Mouse (Mus musculus): ENCODE data around the gene Megf11.

- TF ChIP-seq CTCF (IDR thresholded peaks at IDR 0.05 in 2 of 3, conservative IDR thresholded peaks at IDR 0.05 in 1 of 3; ENCODE audit: control insufficient read depth in 1 of 3, insufficient read depth in 1 of 3, low read depth in 2 of 3, low read length in 3 of 3, poor library complexity in 1 of 3, severe bottlenecking in 1 of 3) (no peak), TBP (IDR thresholded peaks at IDR 0.05; ENCODE audit: low read depth, low read length) (no peak), EP300 (IDR thresholded peaks at IDR 0.05; ENCODE audit: low read depth in 1 of 2, low read length in 2 of 2) (peak; percentile 26 to 28; a peak in 2 of 4 replicates), POLR2A (IDR thresholded peaks at IDR 0.05; ENCODE audit: control insufficient read depth in 1 of 2, insufficient read depth in 1 of 2, low read depth in 1 of 2, low read length in 2 of 2, poor library complexity in 1 of 2) (no peak), NRF1 (IDR thresholded peaks at IDR 0.05; ENCODE audit: insufficient read depth, low read depth, low read length, poor library complexity, severe bottlenecking) (no peak), GABPA (IDR thresholded peaks at IDR 0.05; ENCODE audit: low read depth, low read length) (no peak), GATA1 (IDR thresholded peaks at IDR 0.05; ENCODE audit: low read depth, low read length) (no peak), JUND (IDR thresholded peaks at IDR 0.05; ENCODE audit: low read depth, low read length) (no peak), MAZ (IDR thresholded peaks at IDR 0.05; ENCODE audit: low read depth, low read length) (no peak), BHLHE40 (IDR thresholded peaks at IDR 0.05; ENCODE audit: borderline replicate concordance, low read depth, low read length) (no peak), USF2 (IDR thresholded peaks at IDR 0.05; ENCODE audit: borderline replicate concordance in 1 of 2, insufficient read depth in 1 of 2, low read depth in 1 of 2, low read length in 2 of 2) (no peak), RCOR1 (IDR thresholded peaks at IDR 0.05; ENCODE audit: low read depth, low read length) (peak; percentile 31; the same call in 1 of the 2 replicates), ZNF384 (IDR thresholded peaks at IDR 0.05; ENCODE audit: low read depth, low read length) (no peak), CHD2 (IDR thresholded peaks at IDR 0.05; ENCODE audit: low read length) (no peak)
Measured at GRCm38 (mm10) chr9:64361231-64361950, 24.0 kb upstream of the Megf11 start.
